Mouse (Mus musculus) cerebellum, postnatal 36 days (tissue): Measurements from ENCODE around the gene Rftn1.

Experiments used
- DNase-seq, 2 experiments: peaks; one replicate each; pipeline ENCODE4 v3.0.0; 2021 to 2022; ENCODE audit warnings: mixed read lengths in 2 of 2

Gene Rftn1

GRCm38 (mm10) chr17:50060220-50060619 lies 130.3 kb downstream of the Rftn1 start:
- DNase-seq = no peak

DNA sequence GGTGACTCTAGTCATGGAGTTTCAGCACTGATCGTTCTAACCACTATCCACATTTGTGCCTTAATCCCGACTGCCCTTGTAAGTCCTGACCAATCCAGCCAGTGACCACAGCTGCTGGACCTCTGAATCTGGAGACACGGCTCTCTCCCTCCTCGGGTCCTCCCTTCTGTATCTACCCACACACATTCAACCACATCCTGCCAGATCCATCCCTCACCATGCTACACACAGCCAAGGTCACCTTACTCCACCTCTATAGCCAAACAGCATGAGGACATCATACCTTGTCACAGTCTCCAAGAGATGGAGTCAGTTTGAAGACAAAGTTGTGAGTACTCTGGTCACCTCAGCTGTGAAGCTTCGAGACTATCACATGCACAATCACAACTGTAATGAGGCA lies 131.1 kb downstream of the Rftn1 start:
- DNase-seq = no peak

DNA sequence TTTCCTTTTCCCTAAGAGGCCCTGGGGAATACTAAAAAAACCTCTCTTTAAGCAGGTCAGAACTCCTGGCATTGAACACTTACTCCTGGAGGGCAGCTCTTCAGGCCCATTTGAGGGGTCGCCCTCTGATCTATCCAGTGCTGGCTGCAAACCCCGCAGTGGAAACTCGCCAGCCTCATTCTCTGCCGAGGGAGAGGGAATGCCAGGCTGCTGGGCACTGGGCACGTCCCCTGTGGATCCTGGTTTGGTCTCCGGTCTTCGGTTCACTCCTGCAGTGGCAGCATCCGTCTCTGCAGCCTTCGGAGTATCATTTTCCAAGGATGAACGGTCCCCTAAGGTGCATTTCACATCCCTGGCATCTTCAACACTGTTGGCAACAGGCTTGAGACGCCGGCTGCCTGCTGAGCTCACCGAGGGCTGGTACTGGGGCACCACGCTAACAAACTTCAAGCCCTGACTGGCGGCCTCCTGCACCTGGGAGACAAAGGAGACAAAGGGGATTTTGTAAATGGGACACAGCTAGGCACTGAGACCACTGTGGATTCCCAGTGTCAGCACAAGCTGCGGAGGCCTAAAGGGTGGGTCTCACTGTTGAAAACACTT lies 135.2 kb downstream of the Rftn1 start:
- peak; percentile 32 to 36 for DNase-seq

DNA sequence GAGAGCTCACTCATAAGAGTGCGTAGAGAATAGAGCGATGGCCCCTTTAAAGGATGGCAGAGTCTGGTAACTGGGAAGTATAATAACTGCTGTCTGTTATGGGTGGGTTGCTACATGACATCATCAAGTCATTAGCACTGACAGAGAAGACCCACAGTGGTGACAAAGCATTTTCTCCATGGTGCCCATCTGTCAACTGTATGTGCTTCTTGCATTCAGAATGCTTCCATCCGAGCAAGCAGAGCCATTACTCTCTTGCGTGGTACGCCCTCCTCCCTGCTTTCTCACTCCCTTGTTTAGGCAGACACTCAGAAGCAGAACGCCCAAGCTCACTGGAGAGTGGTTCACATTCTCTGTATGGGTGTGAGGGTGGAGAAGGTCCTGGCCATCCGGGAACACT lies 135.9 kb downstream of the Rftn1 start:
- DNase-seq = no peak

DNA sequence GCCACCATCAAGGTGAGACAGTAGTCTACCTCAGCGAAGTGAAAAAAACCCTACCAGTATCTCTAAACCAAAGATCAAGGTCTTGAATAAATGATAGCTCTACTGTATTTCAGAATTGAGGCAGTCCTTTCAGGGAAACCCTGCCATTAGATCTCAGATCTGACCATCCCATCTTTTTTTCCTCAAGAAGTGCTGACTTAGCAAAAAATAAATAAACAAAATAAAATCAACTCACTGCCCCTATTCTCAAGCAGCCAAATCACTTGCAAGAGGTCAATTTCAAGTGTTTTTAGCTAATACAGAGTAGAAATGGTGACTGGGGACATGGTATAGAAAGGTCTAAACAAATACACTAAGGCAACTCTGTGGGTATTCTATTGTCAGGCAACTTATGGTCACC lies 136.5 kb downstream of the Rftn1 start:
- DNase-seq = no peak

GRCm38 (mm10) chr17:50052741-50053468 lies 137.6 kb downstream of the Rftn1 start:
- DNase-seq = no peak

GRCm38 (mm10) chr17:50050456-50050855 lies 140.0 kb downstream of the Rftn1 start:
- no peak for DNase-seq

DNA sequence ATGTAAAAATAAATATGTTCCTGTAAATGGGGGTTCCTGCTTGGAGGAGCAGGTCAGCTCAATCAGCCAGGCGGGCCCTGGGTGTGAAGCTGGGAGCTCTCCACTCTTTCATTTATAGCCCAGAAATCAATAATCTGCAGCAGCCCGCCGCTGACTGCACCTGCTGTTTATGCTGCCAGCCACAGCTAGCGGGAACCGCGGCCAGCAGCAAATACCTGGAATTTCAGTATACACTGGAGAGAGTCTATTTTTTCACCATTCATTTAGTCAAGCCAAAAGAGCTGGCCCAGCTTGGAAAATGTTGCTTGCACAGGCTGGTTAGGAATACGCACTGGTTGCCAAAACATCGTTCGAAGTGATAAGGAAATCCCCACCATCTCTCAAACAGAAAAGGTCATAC lies 142.3 kb downstream of the Rftn1 start:
- no peak for DNase-seq

- peak; percentile 49 to 62 for DNase-seq
Measured at GRCm38 (mm10) chr17:50047182-50047581, 143.3 kb downstream of the Rftn1 start.

DNA sequence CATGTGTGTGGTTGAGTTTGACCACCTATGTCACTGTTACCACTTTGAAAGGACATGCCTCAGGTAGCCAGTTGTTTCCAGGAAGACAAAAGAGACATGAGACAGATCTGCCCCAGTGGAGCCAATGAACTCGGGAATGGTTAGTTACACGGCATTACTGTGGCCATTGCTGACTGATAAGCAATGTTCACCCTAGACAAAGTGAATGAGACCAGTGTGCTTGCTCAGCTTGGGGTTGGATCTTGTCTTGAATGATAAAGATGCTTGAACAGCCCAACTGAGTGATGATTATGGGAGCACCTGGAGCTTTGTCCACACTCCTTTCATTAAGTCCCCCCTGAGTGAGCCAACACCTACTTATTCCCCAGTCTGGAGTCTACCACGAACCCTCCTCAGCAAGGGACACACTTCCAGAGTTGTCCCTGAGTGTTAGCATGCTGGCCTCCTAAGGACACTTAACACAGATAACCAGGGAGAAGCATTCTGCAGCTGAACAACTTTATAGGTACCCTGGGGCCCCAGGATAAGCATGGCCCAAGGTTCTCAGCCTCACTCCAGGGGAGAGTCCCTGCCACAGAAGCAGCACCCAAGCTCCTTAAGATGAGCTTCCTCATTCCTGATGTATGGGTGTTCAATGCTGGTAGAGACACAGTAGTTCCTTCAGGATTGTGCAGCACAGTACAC lies 149.6 kb downstream of the Rftn1 start:
- no peak for DNase-seq

GRCm38 (mm10) chr17:50037882-50038665 lies 152.4 kb downstream of the Rftn1 start:
- DNase-seq = no peak

- no peak for DNase-seq
Measured at GRCm38 (mm10) chr17:50037416-50037815, 153.1 kb downstream of the Rftn1 start.

DNA sequence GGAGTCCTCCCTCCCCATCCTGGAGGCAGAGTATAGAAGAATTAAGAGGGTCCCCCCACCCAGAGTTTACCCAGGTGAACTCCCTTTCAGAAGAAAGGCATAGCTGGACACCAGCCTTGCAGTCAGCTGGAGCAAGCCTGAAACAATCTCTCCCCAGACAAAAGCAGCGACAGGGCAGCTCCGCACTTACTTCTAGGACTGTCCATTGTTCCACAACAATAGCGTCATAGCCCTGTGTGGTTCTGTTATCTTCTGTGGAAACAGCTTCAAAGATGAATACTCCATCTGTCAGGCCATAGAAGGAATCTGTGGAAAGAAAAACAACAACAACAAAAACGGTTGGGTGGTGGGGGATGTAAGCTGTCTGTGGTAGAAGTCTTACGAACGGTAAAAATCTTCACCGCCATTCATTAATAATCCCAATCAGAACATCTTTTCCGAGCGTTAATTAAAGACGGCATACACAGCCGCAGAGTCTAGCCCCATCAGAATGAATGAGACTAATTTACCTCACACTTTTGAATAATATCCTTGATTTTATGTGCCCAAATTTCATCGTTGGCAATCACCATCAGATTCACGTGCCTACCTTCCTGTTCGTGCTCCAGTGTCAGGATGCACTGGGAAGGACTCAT lies 153.6 kb downstream of the Rftn1 start:
- no peak for DNase-seq

DNA sequence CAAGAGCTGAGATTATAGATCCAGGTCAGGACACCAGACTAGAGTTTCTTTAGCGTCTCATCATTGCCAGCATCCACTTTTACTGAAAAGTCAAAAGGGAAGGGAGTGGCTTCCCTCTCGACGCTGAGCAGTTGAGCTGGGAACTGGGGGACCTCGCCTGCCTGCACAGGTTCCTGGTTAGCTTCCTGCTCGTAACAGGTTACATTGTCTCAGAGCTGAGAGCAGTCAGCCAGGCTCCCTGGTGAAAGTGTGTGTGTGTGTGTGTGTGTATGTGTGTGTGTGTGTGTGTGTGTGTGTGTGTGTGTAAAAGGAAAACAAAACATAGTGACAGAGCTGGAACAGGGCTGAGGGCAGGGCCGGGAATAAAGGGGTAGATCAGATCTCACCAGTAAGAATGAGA lies 156.8 kb downstream of the Rftn1 start:
- no peak for DNase-seq

DNA sequence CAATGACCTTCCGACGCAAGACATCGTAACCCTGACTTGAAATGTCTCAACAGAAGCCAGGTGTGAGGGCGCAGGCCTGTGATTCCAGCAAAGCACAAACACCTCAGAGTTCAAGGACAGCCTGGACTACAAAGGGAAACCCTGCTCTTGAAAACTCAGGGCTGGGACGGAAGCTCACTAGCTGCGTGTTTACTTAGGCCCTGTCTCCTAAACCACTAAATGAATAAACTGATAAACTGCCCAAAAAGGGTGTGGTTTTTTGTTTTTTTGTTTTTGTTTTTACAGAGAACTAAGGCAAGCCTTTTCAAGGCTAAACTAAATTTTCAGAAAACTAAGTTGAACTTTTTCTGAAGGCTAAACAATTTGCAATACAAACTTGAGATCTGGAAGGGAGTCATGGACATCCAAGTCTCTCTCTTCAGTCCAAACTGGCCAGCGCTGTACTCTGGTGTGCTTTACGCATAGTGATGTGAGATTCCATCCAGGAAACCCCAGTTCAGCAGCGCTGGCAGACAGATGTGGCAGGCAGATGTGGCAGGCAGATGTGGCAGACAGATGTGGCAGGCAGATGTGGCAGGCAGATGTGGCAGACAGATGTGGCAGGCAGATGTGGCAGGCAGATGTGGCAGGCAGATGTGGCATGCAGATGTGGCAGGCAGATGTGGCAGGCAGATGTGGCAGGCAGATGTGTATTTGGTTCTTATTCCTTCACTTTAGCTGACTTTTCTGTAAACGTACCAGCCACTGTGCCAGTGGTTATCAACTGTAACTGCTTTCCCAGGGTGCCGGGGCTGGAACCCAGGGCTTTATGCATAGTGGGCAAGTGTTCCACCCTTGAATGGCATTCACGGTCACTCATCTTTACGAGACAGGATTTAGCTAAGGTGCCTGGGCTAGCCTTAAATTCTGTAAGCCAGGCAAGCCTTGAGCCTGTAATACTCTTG lies 158.7 kb downstream of the Rftn1 start:
- DNase-seq = no peak

GRCm38 (mm10) chr17:50025651-50026050 lies 164.8 kb downstream of the Rftn1 start:
- DNase-seq = no peak

GRCm38 (mm10) chr17:50025173-50025626 lies 165.3 kb downstream of the Rftn1 start:
- no peak for DNase-seq

- no peak for DNase-seq
Measured at GRCm38 (mm10) chr17:50021400-50021799, 169.1 kb downstream of the Rftn1 start.

- DNase-seq = peak; percentile 77 to 78
Measured at GRCm38 (mm10) chr17:50020211-50021001, 170.1 kb downstream of the Rftn1 start.

GRCm38 (mm10) chr17:50019819-50020210 lies 170.7 kb downstream of the Rftn1 start:
- no peak for DNase-seq

DNA sequence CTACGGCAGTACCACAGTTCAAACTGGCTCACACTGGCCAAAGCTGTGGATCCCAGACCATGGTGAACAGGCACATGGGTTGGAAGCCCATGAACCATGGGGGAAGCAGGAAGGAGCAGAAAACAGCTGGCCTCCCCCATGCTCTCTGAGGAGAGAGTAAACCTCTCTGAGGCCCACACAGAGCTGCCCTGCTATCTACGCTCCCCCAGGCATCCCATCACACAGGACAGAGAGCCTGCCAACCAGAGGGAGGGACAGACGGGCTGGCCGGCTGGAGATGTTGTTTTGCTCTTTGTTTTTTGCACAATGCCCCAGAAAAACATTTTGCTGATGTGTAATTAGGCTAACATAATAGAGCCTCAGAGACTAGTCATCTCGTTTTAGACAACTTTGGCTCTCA lies 171.4 kb downstream of the Rftn1 start:
- no peak for DNase-seq
